Mouse (Mus musculus): ENCODE data around the gene Stil.

The Stil gene

GRCm38 (mm10) chr4:115051245-115051644, 51.3 kb downstream of the Stil start:
- no peak for DNase-seq

DNA sequence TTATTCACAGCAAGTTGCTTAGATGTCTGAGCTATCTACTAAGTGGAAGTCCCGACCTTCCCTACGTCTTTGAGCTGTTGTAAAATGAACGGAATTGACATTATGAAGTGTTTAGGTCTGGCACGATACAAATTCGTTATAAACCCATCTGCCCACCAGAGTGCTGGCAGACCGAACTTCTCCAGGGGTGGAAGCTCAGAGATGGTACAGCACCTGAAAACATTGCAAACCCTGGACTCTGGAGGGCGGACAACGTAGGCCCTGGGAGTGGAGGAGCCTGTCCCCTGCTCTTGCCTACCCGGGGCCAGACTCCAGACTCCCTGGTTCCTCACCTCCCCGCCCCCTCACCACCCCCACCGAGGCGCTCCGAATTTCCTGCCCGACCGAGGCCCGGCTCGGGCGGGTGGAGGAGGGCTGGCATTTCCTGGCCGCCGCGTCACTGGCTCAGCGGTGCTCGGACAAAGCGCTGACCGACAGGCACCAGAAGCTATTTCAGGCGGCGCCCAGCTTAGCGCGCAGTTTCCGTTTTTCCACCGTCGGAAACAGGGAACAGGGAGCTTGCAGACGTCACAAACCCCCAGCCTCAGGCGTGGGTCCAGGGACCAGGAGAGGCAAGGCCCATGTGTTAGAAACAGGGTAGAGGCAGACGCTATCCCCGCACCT, 52.5 kb downstream of the Stil start:
- DNase-seq = no peak

DNA sequence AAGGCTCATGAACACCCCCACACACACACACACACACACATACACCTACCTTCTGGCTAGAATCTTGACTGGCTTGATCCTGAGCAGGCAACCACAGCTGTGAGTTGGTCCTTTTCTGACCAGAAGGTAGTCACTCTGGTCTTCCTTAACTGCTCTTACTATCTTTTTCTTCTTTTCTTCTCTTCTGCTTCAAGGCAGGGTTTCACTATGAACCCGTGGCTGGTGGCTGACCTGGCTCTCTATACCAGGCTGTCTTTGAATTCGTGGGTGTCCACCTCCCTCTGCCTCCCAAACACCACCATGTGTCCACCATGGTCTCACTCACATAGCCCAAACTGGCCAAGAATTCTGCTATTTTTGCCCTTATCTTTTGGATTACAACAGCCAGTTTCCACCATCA, 55.1 kb downstream of the Stil start:
- DNase-seq = no peak

DNA sequence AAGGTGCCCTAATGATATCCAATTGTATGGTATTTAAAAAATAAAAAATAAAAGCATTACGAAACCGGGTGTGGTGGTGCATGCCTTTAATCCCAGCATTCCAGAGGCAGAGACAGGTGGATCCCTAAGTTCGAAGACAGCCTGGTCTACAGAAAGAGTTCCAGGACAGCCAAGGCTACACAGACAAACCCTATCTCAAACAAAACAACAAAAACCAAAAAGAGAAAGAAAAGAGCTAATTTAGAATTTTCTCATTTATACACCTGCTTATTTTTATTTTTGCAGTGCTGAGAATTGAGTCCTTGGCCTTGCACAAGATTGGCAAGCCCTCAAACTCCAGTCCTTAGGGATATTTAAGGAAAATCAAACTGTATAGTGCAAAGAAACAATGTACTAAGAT, 55.7 kb downstream of the Stil start:
- DNase-seq = no peak

GRCm38 (mm10) chr4:115056371-115056920, 56.5 kb downstream of the Stil start, which contains the start of gene Tal1:
Gene Tal1 (plus strand): TSS chr4:115056426.
- no peak for DNase-seq

- no peak for DNase-seq
Measured at GRCm38 (mm10) chr4:115056921-115057673, 57.1 kb downstream of the Stil start.

DNA sequence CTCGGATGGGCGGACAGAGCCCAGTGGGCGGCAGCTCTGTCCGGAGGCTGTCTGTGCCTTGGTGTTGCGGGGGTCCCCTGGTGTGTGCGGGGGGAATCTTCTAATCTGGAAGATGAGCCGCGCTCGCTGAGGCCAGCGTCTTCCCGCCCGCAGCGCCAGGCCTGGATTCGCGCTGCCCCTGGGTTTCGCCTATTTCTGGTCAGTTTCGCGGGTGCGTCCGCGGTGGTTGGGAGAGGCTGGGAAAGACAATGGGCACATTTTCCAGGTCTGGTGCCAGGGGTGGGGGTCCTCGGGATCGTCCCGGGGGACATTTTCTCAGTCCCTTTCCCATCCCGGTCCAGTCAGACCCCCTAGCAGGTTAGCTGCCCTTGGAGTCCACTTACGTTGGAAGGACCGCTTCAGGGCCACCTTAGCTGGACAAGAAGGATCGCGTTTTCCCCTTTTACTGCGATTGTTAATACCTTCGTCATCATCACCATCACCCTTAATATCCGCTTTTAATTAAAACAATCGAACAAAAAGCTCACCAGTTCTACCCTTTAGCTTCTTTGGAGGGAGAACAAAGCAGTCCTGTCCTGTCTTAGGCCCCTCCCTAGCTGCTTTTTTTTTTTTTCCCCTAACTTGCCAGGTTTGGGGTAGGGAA, 57.8 kb downstream of the Stil start:
- no peak for DNase-seq

GRCm38 (mm10) chr4:115058317-115058761, 58.4 kb downstream of the Stil start:
- no peak for DNase-seq

DNA sequence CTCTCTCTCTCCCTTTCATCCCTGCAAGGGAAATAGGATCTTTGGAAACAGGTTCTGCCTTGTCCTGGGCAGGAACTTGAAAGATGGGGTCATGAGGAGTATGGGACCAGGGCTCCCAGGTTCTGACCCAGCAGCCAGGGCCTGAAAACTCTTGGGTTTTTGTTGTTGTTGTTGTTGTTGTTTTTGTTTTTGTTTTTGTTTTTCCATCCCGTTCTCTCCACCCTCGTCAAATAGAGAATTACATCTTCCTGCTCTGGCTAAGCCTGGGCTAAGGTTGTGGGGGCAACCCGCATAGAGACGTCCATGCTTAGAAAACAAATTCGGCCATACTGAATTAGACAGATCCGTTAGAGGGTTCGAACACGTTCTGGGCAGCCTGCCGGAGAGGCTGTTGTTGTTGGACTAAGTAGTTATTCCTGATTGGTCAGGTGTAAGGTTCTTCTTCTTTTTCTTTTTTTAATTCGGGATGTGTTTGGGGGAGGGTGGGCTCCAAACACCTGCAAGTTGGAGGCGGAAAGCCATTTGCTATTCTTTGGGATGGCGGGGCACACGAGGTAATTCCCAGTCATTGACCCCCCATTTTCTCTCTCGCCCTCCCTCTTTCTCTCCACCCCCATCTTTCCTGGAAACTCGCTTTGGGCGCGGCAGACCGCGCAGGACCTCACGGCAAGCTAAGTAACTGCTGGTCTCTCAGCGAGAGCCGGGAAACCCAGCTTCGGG, 59.1 kb downstream of the Stil start:
- no peak for DNase-seq

DNA sequence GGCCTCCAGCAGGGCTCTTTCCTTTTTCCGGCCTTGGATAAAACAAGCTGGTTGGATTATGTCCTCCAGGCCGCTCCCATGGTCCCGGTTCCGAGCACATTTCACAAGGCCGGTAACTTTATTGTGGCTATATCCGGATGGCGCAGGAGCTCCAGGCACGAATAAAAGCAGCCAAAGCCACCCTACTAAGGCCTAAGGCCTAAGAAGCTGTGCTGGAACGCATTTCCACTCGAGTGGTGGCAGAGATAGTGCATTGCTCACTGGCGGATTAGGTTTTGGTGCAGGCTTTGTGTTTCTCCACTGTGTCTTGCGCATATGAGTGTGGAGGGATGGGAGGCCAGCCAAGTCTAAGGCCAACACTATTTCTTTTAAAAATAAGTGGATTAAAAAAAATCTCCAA, 59.9 kb downstream of the Stil start:
- no peak for DNase-seq

GRCm38 (mm10) chr4:115060753-115061152, 60.8 kb downstream of the Stil start:
- no peak for DNase-seq

DNA sequence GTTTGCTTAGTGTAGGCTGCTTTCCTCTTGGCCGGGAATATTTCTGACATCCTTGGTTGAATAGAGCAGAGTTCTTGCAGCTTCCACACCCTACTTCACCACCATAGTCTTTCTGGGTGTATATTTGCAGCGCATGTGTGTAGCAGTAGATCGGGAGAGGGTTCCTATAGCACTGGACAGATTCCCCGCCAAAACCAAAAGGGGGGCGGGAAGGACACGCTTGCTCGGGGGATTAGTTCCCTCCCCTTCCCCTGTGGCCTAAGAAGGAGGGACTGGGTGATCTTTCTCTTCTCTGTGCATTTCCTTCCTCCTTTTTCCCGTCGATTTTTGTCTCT, 62.5 kb downstream of the Stil start:
- DNase-seq = no peak

GRCm38 (mm10) chr4:115062875-115063517, 63.0 kb downstream of the Stil start:
- DNase-seq = peak; percentile 29

DNA sequence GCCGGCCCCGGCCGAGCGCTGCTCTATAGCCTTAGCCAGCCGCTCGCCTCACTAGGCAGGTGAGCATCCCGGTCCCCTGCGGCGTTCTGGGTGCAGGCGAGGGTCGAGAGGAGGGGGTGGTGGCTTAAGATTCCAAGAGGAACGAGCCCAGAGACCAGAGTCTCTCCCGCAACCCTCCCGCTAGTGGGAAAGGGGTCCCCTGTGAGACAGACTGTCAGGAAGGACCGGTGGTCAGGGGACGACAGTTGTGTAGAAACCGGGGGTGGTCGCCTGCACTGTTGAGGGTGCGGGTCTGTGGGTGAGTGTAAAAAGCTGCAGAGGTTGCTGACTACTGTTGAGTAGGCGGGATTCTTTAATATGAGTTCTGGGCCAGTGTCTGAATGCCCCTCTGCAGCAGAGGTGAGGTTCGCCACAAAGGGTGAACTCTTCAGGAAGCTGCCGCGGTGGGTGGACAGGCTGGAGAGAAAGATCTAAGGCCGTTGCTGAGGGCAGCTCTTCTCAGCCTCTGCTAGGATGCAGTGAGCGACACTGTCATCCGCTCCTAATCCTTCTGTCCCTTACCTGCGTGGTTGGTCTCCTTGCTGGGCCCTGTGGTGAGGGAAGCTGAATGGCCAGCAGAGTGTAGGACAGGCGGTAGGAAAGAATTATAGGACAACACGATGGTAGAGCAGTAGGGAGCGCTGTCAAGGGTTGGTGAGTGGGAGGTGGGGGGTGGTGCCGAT, 63.7 kb downstream of the Stil start:
- DNase-seq = no peak

- DNase-seq = no peak
Measured at GRCm38 (mm10) chr4:115071668-115072067, 71.7 kb downstream of the Stil start.

DNA sequence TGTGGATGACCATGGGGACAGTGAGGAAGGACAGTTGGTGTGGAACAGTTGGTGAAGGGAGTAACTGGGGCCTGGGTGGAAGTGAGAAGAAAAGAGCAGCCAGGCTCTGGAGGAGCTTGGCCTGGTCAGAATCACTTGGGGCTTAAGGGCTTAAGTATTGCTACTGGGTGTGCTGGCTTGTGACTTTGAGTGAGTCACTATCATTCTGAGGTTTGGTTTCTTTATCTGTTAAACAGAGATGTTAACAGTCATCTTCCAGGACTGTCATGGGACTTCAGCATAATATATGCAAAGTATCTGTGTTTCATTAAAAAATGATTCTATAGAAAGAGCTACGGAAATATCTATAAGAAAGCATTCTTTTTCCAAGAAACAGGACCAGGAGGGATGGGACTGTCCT, 74.8 kb downstream of the Stil start:
- DNase-seq = no peak

- peak; percentile 53 for DNase-seq
Measured at GRCm38 (mm10) chr4:115075204-115075915, 75.4 kb downstream of the Stil start.

- DNase-seq = no peak
Measured at GRCm38 (mm10) chr4:115078892-115079820, 79.2 kb downstream of the Stil start.

DNA sequence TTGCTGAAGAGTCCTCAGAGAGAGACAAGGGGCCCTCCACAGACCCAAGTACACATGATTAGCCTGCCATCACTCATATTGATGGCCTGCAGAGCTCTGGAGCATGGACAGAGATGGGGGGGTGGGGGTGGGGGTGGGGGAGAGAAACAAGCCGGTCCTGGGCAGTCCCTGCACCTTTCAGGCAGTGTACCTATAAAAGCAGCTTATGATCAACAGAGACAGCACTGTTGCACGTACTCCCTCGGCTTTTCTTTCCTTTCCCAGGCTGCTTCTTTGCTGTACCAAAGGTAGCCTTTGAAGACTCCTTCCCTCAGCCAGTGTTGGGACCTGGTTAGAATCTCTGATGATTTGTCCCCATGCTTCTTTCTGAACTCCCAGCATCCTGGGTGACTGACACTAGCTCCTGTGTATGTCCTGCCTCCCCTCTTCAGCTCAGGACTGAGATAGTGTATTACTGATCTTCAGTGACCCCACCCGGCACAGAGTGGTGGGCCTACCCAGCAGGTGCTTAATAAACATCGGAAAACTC, 79.9 kb downstream of the Stil start:
- no peak for DNase-seq

GRCm38 (mm10) chr4:115083031-115083430, 83.1 kb downstream of the Stil start:
- DNase-seq = no peak

All from thymus, postnatal 14 days (tissue).